Mouse (Mus musculus) regulatory T cell (primary cell): ENCODE measurements around the gene Cib3.

ENCODE experiments used
- in situ Hi-C: fragments of 300-600 bp; cut with MboI, MseI; formaldehyde crosslinking; loops from one replicate; pipeline ENCODE4 v1.15.1; 2025; ENCODE audit warnings: high pct_unique_total_duplicates

The Cib3 gene

GRCm38 (mm10) chr8:72212751-72213150 is at the start of gene Cib3:
TSS of gene Cib3 (minus strand) at chr8:72212837.
- in situ Hi-C loops, result loop anchor here (10.0 to 25.0 kb wide), 2 partner anchors 1075 to 1978 kb away; partner anchors contain the start of genes Armc6 and Sugp2

- in situ Hi-C loops, result no loop called here
Measured at GRCm38 (mm10) chr8:72261872-72262271, 49.2 kb upstream of the Cib3 start.

- in situ Hi-C loops, result no loop called here
Measured at GRCm38 (mm10) chr8:72261431-72261830, 48.8 kb upstream of the Cib3 start.

GRCm38 (mm10) chr8:72261019-72261418 is 48.4 kb upstream of the Cib3 start:
- in situ Hi-C loops, result no loop called here

- in situ Hi-C loops, result no loop called here
Measured at GRCm38 (mm10) chr8:72260585-72260984, 47.9 kb upstream of the Cib3 start.

GRCm38 (mm10) chr8:72259862-72260261 is 47.2 kb upstream of the Cib3 start:
- in situ Hi-C loops, result loop anchor here (10.0 kb wide), 1 partner anchor 295 kb away; no protein-coding TSS in a partner anchor

- in situ Hi-C loops, result loop anchor here (10.0 kb wide), 1 partner anchor 297 kb away; no protein-coding TSS in a partner anchor
Measured at GRCm38 (mm10) chr8:72257902-72258238, 45.2 kb upstream of the Cib3 start.

GRCm38 (mm10) chr8:72257171-72257901 is 44.7 kb upstream of the Cib3 start:
- in situ Hi-C loops, result loop anchor here (10.0 kb wide), 1 partner anchor 297 kb away; no protein-coding TSS in a partner anchor

GRCm38 (mm10) chr8:72244610-72245009 is 32.0 kb upstream of the Cib3 start:
- in situ Hi-C loops, result no loop called here

GRCm38 (mm10) chr8:72242226-72242625 is 29.6 kb upstream of the Cib3 start:
- in situ Hi-C loops, result no loop called here

- in situ Hi-C loops, result no loop called here
Measured at GRCm38 (mm10) chr8:72240951-72241350, 28.3 kb upstream of the Cib3 start.

- in situ Hi-C loops, result no loop called here
Measured at GRCm38 (mm10) chr8:72240403-72240763, 27.7 kb upstream of the Cib3 start.

GRCm38 (mm10) chr8:72239499-72240402 is 27.1 kb upstream of the Cib3 start, which contains the start of gene Ap1m1:
TSS of gene Ap1m1 (plus strand) at chr8:72240018.
- in situ Hi-C loops, result no loop called here

GRCm38 (mm10) chr8:72222656-72223055 is 10.0 kb upstream of the Cib3 start:
- in situ Hi-C loops, result loop anchor here (25.0 kb wide), 1 partner anchor 1085 kb away; no protein-coding TSS in a partner anchor

- in situ Hi-C loops, result loop anchor here (25.0 kb wide), 1 partner anchor 1083 kb away; no protein-coding TSS in a partner anchor
Measured at GRCm38 (mm10) chr8:72220758-72221157, 8.1 kb upstream of the Cib3 start.

- in situ Hi-C loops, result loop anchor here (5.0 to 25.0 kb wide), 3 partner anchors 42 to 1985 kb away; partner anchors contain the start of genes Armc6 and Sugp2
Measured at GRCm38 (mm10) chr8:72219541-72220363, 7.1 kb upstream of the Cib3 start, which contains the start of gene Fam32a. TSS of gene Fam32a (plus strand) at chr8:72219730.

GRCm38 (mm10) chr8:72218781-72219540 is 6.3 kb upstream of the Cib3 start:
- in situ Hi-C loops, result loop anchor here (5.0 to 25.0 kb wide), 3 partner anchors 42 to 1984 kb away; partner anchors contain the start of genes Armc6 and Sugp2

GRCm38 (mm10) chr8:72215871-72216270 is 3.2 kb upstream of the Cib3 start:
- in situ Hi-C loops, result loop anchor here (5.0 to 25.0 kb wide), 3 partner anchors 39 to 1981 kb away; partner anchors contain the start of genes Armc6 and Sugp2

GRCm38 (mm10) chr8:72215060-72215459 is 2.4 kb upstream of the Cib3 start:
- in situ Hi-C loops, result loop anchor here (5.0 to 25.0 kb wide), 3 partner anchors 38 to 1980 kb away; partner anchors contain the start of genes Armc6 and Sugp2

- in situ Hi-C loops, result loop anchor here (10.0 to 25.0 kb wide), 2 partner anchors 1076 to 1979 kb away; partner anchors contain the start of genes Armc6 and Sugp2
Measured at GRCm38 (mm10) chr8:72213536-72213935, 899 bp upstream of the Cib3 start, which contains the start of gene Gm11034. TSS of gene Gm11034 (minus strand) at chr8:72213636.
